Comparison of ENCODE assay signal across 31 mouse cellular contexts in genomic region chr2:103808466-103808865, GRCm38 (mm10). TPM values are rescaled to one million over a fixed set of nuclear protein-coding genes. Genes with fewer than 3 reads are reported as not detected.
DNase-seq lines count a peak whose midpoint lies in the region; ATAC-seq lines count a peak whose summit lies in the region.
"Had no signal": no experiment of that assay in that cellular context is flagged by ENCODE, and none has a peak within 500 bp of the region (broad histone marks: within the 10 kb centered on the region; RNA-seq: fewer than 3 reads in every experiment).

No protein-coding gene starts in this region.

- H3K4me2 ChIP-seq in kidney, embryonic 14.5 days (replicated peaks; ENCODE audit: low read depth, low read length) = no peak overlapping the region
- H3K4me2 ChIP-seq: hindbrain, embryonic 15.5 days; limb, embryonic 12.5 days; lung, embryonic 15.5 days; midbrain, embryonic 12.5 days; neural tube, embryonic 12.5 days had no signal

- no peak for ATAC-seq in kidney, embryonic 14.5 days (ENCODE audit: low FRiP score, low TSS enrichment)
- ATAC-seq in erythroblast, adult 5-6 weeks (replicated peaks; ENCODE audit: low FRiP score, poor library complexity, severe bottlenecking) = 0 out of 2 replicates have a peak, but pooled peaks have one; percentile 36
- ATAC-seq: forebrain, embryonic 14.5 days; inflammation-experienced regulatory T-cells, adult 6 months; Patski had no signal

- H3K27me3 ChIP-seq in kidney, embryonic 14.5 days (ENCODE audit: control insufficient read depth, insufficient read depth, low read length) = no peaks in the 10 kb centered on the region
- H3K27me3 ChIP-seq: hindbrain, embryonic 15.5 days; limb, embryonic 12.5 days; lung, embryonic 15.5 days; megakaryocyte, embryonic 14.5 days; midbrain, embryonic 12.5 days; neural tube, embryonic 12.5 days had no signal

- no peak overlapping the region for H3K27ac ChIP-seq in kidney, embryonic 14.5 days (ENCODE audit: low read depth, low read length)
- H3K27ac ChIP-seq: hindbrain, embryonic 10.5 days; hindbrain, embryonic 15.5 days; layer of hippocampus, adult 2 months; left cerebral cortex, adult 2 months; limb, embryonic 12.5 days; liver, embryonic 14.5 days; lung, embryonic 15.5 days; midbrain, embryonic 12.5 days; neural tube, embryonic 12.5 days; stomach, postnatal 0 days had no signal

- no peak overlapping the region for H3K9ac ChIP-seq in kidney, embryonic 14.5 days (ENCODE audit: low read depth, low read length)
- H3K9ac ChIP-seq: hindbrain, embryonic 15.5 days; limb, embryonic 12.5 days; liver, embryonic 14.5 days; lung, embryonic 15.5 days; midbrain, embryonic 12.5 days; neural tube, embryonic 12.5 days had no signal

- H3K4me3 ChIP-seq in kidney, embryonic 14.5 days (ENCODE audit: low read length) = no peak overlapping the region
- H3K4me3 ChIP-seq: hindbrain, embryonic 10.5 days; hindbrain, embryonic 15.5 days; layer of hippocampus, adult 2 months; left cerebral cortex, adult 2 months; limb, embryonic 12.5 days; lung, embryonic 15.5 days; megakaryocyte, embryonic 14.5 days; midbrain, embryonic 12.5 days; myocyte; neural tube, embryonic 12.5 days had no signal

- no peaks in the 10 kb centered on the region for H3K9me3 ChIP-seq in kidney, embryonic 14.5 days (ENCODE audit: control insufficient read depth, low read length)
- H3K9me3 ChIP-seq: hindbrain, embryonic 10.5 days; hindbrain, embryonic 15.5 days; limb, embryonic 12.5 days; lung, embryonic 15.5 days; megakaryocyte, embryonic 14.5 days; midbrain, embryonic 12.5 days; neural tube, embryonic 12.5 days had no signal

- peaks cover 3% of the 10 kb centered on the region; the same call in 1 of the 2 replicates for H3K4me1 ChIP-seq in kidney, embryonic 14.5 days (ENCODE audit: control insufficient read depth, insufficient read depth, low read length)
- H3K4me1 ChIP-seq: hindbrain, embryonic 10.5 days; hindbrain, embryonic 15.5 days; limb, embryonic 12.5 days; lung, embryonic 15.5 days; megakaryocyte, embryonic 14.5 days; midbrain, embryonic 12.5 days; neural tube, embryonic 12.5 days had no signal

- peak; percentile 35 for DNase-seq in adrenal gland, postnatal 36 days
- no peak for DNase-seq in adrenal gland, adult 2 months
- DNase-seq in kidney, adult 9 months = peak; percentile 71
- peak; percentile 55 to 76 for DNase-seq in kidney, postnatal 25 days
- DNase-seq in layer of hippocampus, adult 11-12 months (ENCODE audit: low spot score) = no peak
- DNase-seq: cerebellum, adult 11 months; cerebellum, adult 9-10 months; cerebellum, postnatal 36 days; gastrocnemius, postnatal 14 days; heart, postnatal 14 days; lung, postnatal 36 days; right cerebral cortex, postnatal 4 days; thymus, adult 2 months; thymus, postnatal 36 days had no signal

- no peaks in the 10 kb centered on the region for H3K36me3 ChIP-seq in kidney, embryonic 14.5 days (ENCODE audit: control insufficient read depth, insufficient read depth, low read length)
- H3K36me3 ChIP-seq: hindbrain, embryonic 10.5 days; hindbrain, embryonic 15.5 days; limb, embryonic 12.5 days; lung, embryonic 15.5 days; midbrain, embryonic 12.5 days; neural tube, embryonic 12.5 days had no signal

RNA-seq across cellular contexts. Expression of gene Caprin1, which starts 11.0 kb away (rescaled TPM):
- 100 to 1,000 TPM; 433 to 467 TPM for total RNA-seq in adrenal gland, postnatal 36 days (2021)
- total RNA-seq in adrenal gland, adult 2 months (2021) = 100 to 1,000 TPM; 356 to 495 TPM
- polyA plus RNA-seq in adrenal gland, adult 2 months (2012; rRNA removed) = 224 and 272 TPM in 2 replicates
- polyA plus RNA-seq in kidney, embryonic 14.5 days (2014; fragmentation: Nextera tagmentation; extraction: Ambion mirVana) = 215 and 448 TPM in 2 replicates
- 103 and 109 TPM in 2 replicates for total RNA-seq in erythroblast, adult 5-6 weeks (2015; ENCODE audit: low replicate concordance)
- total RNA-seq in erythroblast, adult 5-6 weeks (2017; ENCODE audit: low replicate concordance) = 109 and 137 TPM in 2 replicates

RNA-seq across cellular contexts. Expression of gene Nat10, which starts 47.4 kb away (rescaled TPM):
- 10 to 100 TPM; 34.4 to 37.3 TPM for total RNA-seq in adrenal gland, postnatal 36 days (2021)
- total RNA-seq in adrenal gland, adult 2 months (2021) = 10 to 100 TPM; 38.5 to 56.8 TPM
- polyA plus RNA-seq in adrenal gland, adult 2 months (2012; rRNA removed) = 43.3 and 58.2 TPM in 2 replicates
- 19.6 and 34.2 TPM in 2 replicates for polyA plus RNA-seq in kidney, embryonic 14.5 days (2014; fragmentation: Nextera tagmentation; extraction: Ambion mirVana)
- 9.6 and 10.2 TPM in 2 replicates for total RNA-seq in erythroblast, adult 5-6 weeks (2015; ENCODE audit: low replicate concordance)
- total RNA-seq in erythroblast, adult 5-6 weeks (2017; ENCODE audit: low replicate concordance) = 19.2 and 21.7 TPM in 2 replicates

Comparison
In these comparisons a context has a peak if more than half of its experiments do, and no peak if none do; other contexts are left out.
1. DNase-seq: peak in adrenal gland, postnatal 36 days (2 of 2), kidney, adult 9 months (single experiment) and kidney, postnatal 25 days (2 of 2); none in adrenal gland, adult 2 months (single experiment) and layer of hippocampus, adult 11-12 months (single experiment).